Mouse (Mus musculus): ENCODE data around the gene Vezf1. TPM values are rescaled to one million over a fixed set of nuclear protein-coding genes. Genes with fewer than 3 reads are reported as not detected.
A peak's percentile ranks its signal among the peaks of the same experiment; 100 is the strongest.

The Vezf1 gene
- total RNA-seq, 2 experiments from 2014 or later = 27.8 to 28.3 TPM

- Histone ChIP-seq H3K27ac (no peak overlapping the region), H3K4me3 (no peak overlapping the region)
- no peak for DNase-seq (ENCODE audit: extremely low spot score in 1 of 2, low spot score in 2 of 2)
- TF ChIP-seq CTCF (IDR thresholded peaks at IDR 0.05) = no peak
- intact Hi-C loops (cut with DNase I) = no loop called here
These were observed 37.6 kb downstream of the Vezf1 start for GRCm38 (mm10) chr11:88105494-88106291.

GRCm38 (mm10) chr11:88106292-88106554 lies 38.1 kb downstream of the Vezf1 start:
- no peak overlapping the region for H3K4me3 ChIP-seq
- intact Hi-C loops (cut with DNase I) = no loop called here
- TF ChIP-seq CTCF (IDR thresholded peaks at IDR 0.05) = no peak
- no peak overlapping the region for H3K27ac ChIP-seq
- DNase-seq (ENCODE audit: extremely low spot score in 1 of 2, low spot score in 2 of 2) = no peak

GRCm38 (mm10) chr11:88107365-88107764 lies 39.3 kb downstream of the Vezf1 start:
- Histone ChIP-seq H3K27ac (peak overlapping the region; percentile 32; the same call in 1 of the 2 replicates), H3K4me3 (no peak overlapping the region)
- no peak for TF ChIP-seq CTCF (IDR thresholded peaks at IDR 0.05)
- intact Hi-C loops (cut with DNase I) = no loop called here
- no peak for DNase-seq (ENCODE audit: extremely low spot score in 1 of 2, low spot score in 2 of 2)

GRCm38 (mm10) chr11:88110031-88110594 lies 42.0 kb downstream of the Vezf1 start:
- no peak for DNase-seq (ENCODE audit: extremely low spot score in 1 of 2, low spot score in 2 of 2)

GRCm38 (mm10) chr11:88112078-88112477 lies 44.0 kb downstream of the Vezf1 start:
- no peak for TF ChIP-seq CTCF (IDR thresholded peaks at IDR 0.05)
- Histone ChIP-seq H3K27ac (no peak overlapping the region), H3K4me3 (no peak overlapping the region)
- no peak for DNase-seq (ENCODE audit: extremely low spot score in 1 of 2, low spot score in 2 of 2)
- intact Hi-C loops (cut with DNase I) = no loop called here

More at GRCm38 (mm10) chr11:88110031-88110594, 42.0 kb downstream of the Vezf1 start:
- no peak for TF ChIP-seq CTCF (IDR thresholded peaks at IDR 0.05)
- H3K27ac ChIP-seq = no peak overlapping the region
- intact Hi-C loops (cut with DNase I) = no loop called here
- no peak overlapping the region for H3K4me3 ChIP-seq

GRCm38 (mm10) chr11:88112677-88113333 lies 44.7 kb downstream of the Vezf1 start:
- TF ChIP-seq CTCF (IDR thresholded peaks at IDR 0.05) = no peak
- H3K27ac ChIP-seq = no peak overlapping the region
- no peak overlapping the region for H3K4me3 ChIP-seq
- no peak for DNase-seq (ENCODE audit: extremely low spot score in 1 of 2, low spot score in 2 of 2)
- intact Hi-C loops (cut with DNase I) = no loop called here

GRCm38 (mm10) chr11:88113543-88114271 lies 45.6 kb downstream of the Vezf1 start:
- TF ChIP-seq CTCF (IDR thresholded peaks at IDR 0.05) = no peak
- intact Hi-C loops (cut with DNase I) = no loop called here
- DNase-seq (ENCODE audit: extremely low spot score in 1 of 2, low spot score in 2 of 2) = no peak
- Histone ChIP-seq H3K4me3 (no peak overlapping the region), H3K27ac (no peak overlapping the region)

- no peak for TF ChIP-seq CTCF (IDR thresholded peaks at IDR 0.05)
- Histone ChIP-seq H3K4me3 (no peak overlapping the region), H3K27ac (no peak overlapping the region)
- intact Hi-C loops (cut with DNase I) = no loop called here
- DNase-seq (ENCODE audit: extremely low spot score in 1 of 2, low spot score in 2 of 2) = no peak
These were observed 46.8 kb downstream of the Vezf1 start for GRCm38 (mm10) chr11:88114871-88115301.

- Histone ChIP-seq H3K4me3 (no peak overlapping the region), H3K27ac (no peak overlapping the region)
- no peak for DNase-seq (ENCODE audit: extremely low spot score in 1 of 2, low spot score in 2 of 2)
- no peak for TF ChIP-seq CTCF (IDR thresholded peaks at IDR 0.05)
- intact Hi-C loops (cut with DNase I) = no loop called here
These were observed 48.5 kb downstream of the Vezf1 start for GRCm38 (mm10) chr11:88116568-88116967.

- DNase-seq (ENCODE audit: extremely low spot score in 1 of 2, low spot score in 2 of 2) = no peak
- Histone ChIP-seq H3K27ac (peak overlapping the region; percentile 70), H3K4me3 (no peak overlapping the region)
- TF ChIP-seq CTCF (IDR thresholded peaks at IDR 0.05) = no peak
- intact Hi-C loops (cut with DNase I) = loop anchor here (2.0 kb wide), 1 partner anchor 45 kb away; no protein-coding TSS in a partner anchor
These were observed 49.4 kb downstream of the Vezf1 start for GRCm38 (mm10) chr11:88117356-88118090.

- no peak for TF ChIP-seq CTCF (IDR thresholded peaks at IDR 0.05)
These were observed 50.0 kb downstream of the Vezf1 start for GRCm38 (mm10) chr11:88118091-88118440.

More at GRCm38 (mm10) chr11:88118091-88118440, 50.0 kb downstream of the Vezf1 start:
- H3K27ac ChIP-seq = peak overlapping the region; percentile 70
- intact Hi-C loops (cut with DNase I) = loop anchor here (2.0 kb wide), 1 partner anchor 45 kb away; no protein-coding TSS in a partner anchor
- DNase-seq (ENCODE audit: extremely low spot score in 1 of 2, low spot score in 2 of 2) = no peak
- H3K4me3 ChIP-seq = no peak overlapping the region
